Mouse (Mus musculus) MEL (cell line): ENCODE measurements at regions not wholly inside any gene's neighbourhood (a gene's known extent, or its start where the extent isn't known, plus 50 kb on each side); places are given as distances from the start of the nearest gene placed in this dataset.

Experiments
- CTCF ChIP-seq, 3 experiments: IDR thresholded peaks in 2 of 3; conservative IDR thresholded peaks in 1 of 3; 2 replicates each; pipeline ENCODE4 v1.5.1; 2011 to 2012; ENCODE audit warnings: low read length in 3 of 3, low read depth in 2 of 3, mild to moderate bottlenecking in 2 of 3, improper control_type of control experiment in 1 of 3, inconsistent platforms in 1 of 3, mixed read lengths in 1 of 3, moderate library complexity in 1 of 3; ENCODE audit not compliant: control insufficient read depth in 1 of 3, insufficient read depth in 1 of 3, poor library complexity in 1 of 3, severe bottlenecking in 1 of 3
- ELF1 ChIP-seq: IDR thresholded peaks from 2 replicates; pipeline ENCODE4 v1.6.1; 2014; ENCODE audit warnings: low read depth, mild to moderate bottlenecking, inconsistent platforms, low read length, improper control_type of control experiment, moderate library complexity
- EP300 ChIP-seq, 2 experiments: IDR thresholded peaks; 2 replicates each; pipeline ENCODE4 v1.6.1; 2011; ENCODE audit warnings: improper control_type of control experiment in 2 of 2, low read length in 2 of 2, low read depth in 1 of 2, mild to moderate bottlenecking in 1 of 2
- ETS1 ChIP-seq: IDR thresholded peaks from 2 replicates; pipeline ENCODE4 v1.6.1; 2012; ENCODE audit warnings: low read depth, mild to moderate bottlenecking, inconsistent platforms, low read length, improper control_type of control experiment, moderate library complexity
- GATA1 ChIP-seq: IDR thresholded peaks from 2 replicates; pipeline ENCODE4 v1.6.1; 2011; ENCODE audit warnings: low read depth, low read length, improper control_type of control experiment
- MAZ ChIP-seq: IDR thresholded peaks from 2 replicates; pipeline ENCODE4 v1.6.1; 2012; ENCODE audit warnings: low read depth, mild to moderate bottlenecking, inconsistent platforms, low read length, improper control_type of control experiment
- MXI1 ChIP-seq: IDR thresholded peaks from 2 replicates; pipeline ENCODE4 v1.6.1; 2011; ENCODE audit warnings: mild to moderate bottlenecking, low read depth, low read length, improper control_type of control experiment
- MYB ChIP-seq: IDR thresholded peaks from 2 replicates; pipeline ENCODE4 v1.6.1; 2011; ENCODE audit warnings: mild to moderate bottlenecking, low read depth, low read length, improper control_type of control experiment
- NRF1 ChIP-seq: IDR thresholded peaks from 2 replicates; pipeline ENCODE4 v1.6.1; 2014; ENCODE audit warnings: low read depth, mild to moderate bottlenecking, inconsistent platforms, low read length, improper control_type of control experiment, moderate library complexity; ENCODE audit not compliant: poor library complexity, insufficient read depth, severe bottlenecking
- POLR2A ChIP-seq, 2 experiments: IDR thresholded peaks; 2 replicates each; pipeline ENCODE4 v1.6.1; 2011 to 2012; ENCODE audit warnings: low read length in 2 of 2, mild to moderate bottlenecking in 2 of 2, control low read depth in 1 of 2, improper control_type of control experiment in 1 of 2, low read depth in 1 of 2, moderate library complexity in 1 of 2; ENCODE audit not compliant: control insufficient read depth in 1 of 2, insufficient read depth in 1 of 2, poor library complexity in 1 of 2
- POLR2AphosphoS2 ChIP-seq: IDR thresholded peaks from 2 replicates; pipeline ENCODE4 v1.6.1; 2011; ENCODE audit warnings: low read length, improper control_type of control experiment
- SIN3A ChIP-seq: IDR thresholded peaks from 2 replicates; pipeline ENCODE4 v1.6.1; 2012; ENCODE audit warnings: low read length, improper control_type of control experiment, inconsistent platforms
- USF2 ChIP-seq, 2 experiments: IDR thresholded peaks; 2 replicates each; pipeline ENCODE4 v1.6.1; 2011 to 2012; ENCODE audit warnings: improper control_type of control experiment in 2 of 2, low read length in 2 of 2, borderline replicate concordance in 1 of 2, inconsistent platforms in 1 of 2, low read depth in 1 of 2, mild to moderate bottlenecking in 1 of 2; ENCODE audit not compliant: insufficient read depth in 1 of 2

DNA sequence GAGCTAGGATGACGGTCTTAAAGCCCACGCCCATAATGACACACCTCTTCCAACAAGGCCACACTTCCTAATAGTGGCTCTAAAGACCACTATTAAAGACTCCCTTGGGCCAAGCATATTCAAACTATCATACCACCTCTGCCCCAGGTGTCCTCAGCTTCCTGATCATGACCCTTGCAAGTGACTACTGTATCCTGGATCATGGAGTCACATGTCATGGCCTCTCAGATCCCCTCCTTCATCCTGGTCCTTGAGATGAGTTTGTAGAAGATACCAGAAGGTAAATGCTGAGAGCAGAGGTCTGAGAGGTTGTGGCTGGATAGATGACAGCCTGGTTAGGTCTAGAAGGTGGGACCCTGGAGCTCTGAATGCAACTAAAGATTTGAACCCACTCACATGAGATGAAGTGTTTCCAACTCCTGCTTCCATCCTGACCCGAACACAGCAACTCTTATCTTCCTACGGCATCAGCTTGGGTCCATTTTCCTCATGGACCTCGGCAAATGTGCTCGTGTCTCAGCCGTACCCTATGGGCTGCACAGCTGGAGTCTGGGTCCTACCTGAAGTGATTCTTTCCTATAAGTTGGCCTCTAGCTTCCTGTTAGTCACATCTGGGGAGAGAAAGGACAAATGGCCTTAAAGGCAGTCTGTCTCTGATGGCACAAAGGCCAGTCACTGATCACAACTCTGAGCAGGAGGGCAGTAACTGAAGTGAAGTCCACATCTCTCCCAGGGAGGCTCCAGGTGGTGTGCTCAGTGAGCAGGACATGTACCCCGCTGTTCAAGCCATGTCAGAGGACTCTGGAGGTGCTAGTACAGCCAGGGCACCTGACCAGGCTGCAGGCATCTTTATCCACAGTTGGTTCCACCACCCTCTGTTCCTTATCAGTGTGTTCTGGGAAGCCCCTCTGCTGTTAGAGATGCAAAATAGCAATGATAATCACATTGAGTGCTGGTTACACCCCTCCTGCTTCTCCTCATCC, 54.3 kb upstream of the Slco4a1 start:
- TF ChIP-seq CTCF (IDR thresholded peaks at IDR 0.05 in 2 of 3, conservative IDR thresholded peaks at IDR 0.05 in 1 of 3; ENCODE audit: control insufficient read depth in 1 of 3, insufficient read depth in 1 of 3, low read depth in 2 of 3, low read length in 3 of 3, poor library complexity in 1 of 3, severe bottlenecking in 1 of 3) (no peak), MYB (no peak), POLR2AphosphoS2 (no peak), POLR2A (IDR thresholded peaks at IDR 0.05; ENCODE audit: control insufficient read depth in 1 of 2, insufficient read depth in 1 of 2, low read depth in 1 of 2, low read length in 2 of 2, poor library complexity in 1 of 2) (no peak), ETS1 (no peak), EP300 (IDR thresholded peaks at IDR 0.05; ENCODE audit: low read depth in 1 of 2, low read length in 2 of 2) (no peak), GATA1 (no peak), NRF1 (no peak), ELF1 (no peak), USF2 (IDR thresholded peaks at IDR 0.05; ENCODE audit: borderline replicate concordance in 1 of 2, insufficient read depth in 1 of 2, low read depth in 1 of 2, low read length in 2 of 2) (no peak), SIN3A (no peak), MAZ (no peak), MXI1 (no peak)
